Mouse (Mus musculus) E14TG2a.4 (cell line): ENCODE data around the gene Ccdc148.

Experiments
- CTCF ChIP-seq: conservative IDR thresholded peaks from 2 replicates; pipeline ENCODE4 v1.5.1; 2014; ENCODE audit warnings: low read length
- POU5F1 ChIP-seq: IDR thresholded peaks from 2 replicates; pipeline ENCODE4 v1.6.1; 2014; ENCODE audit warnings: low read length, borderline replicate concordance

GRCm38 (mm10) chr2:58795432-58795831 is 365.1 kb downstream of the Ccdc148 start:
- TF ChIP-seq CTCF (no peak), POU5F1 (no peak)
